Mouse (Mus musculus): ENCODE data around the gene Mid1. TPM values are rescaled to one million over a fixed set of nuclear protein-coding genes. Genes with fewer than 3 reads are reported as not detected.
"Not testable (repeated sequence)": the region's sequence is repeated elsewhere in the genome, so short reads cannot be mapped to it uniquely, and the experiment has no call there.

The Mid1 gene
- total RNA-seq, 1 experiment = 201 TPM

- H3K36me3 ChIP-seq (ENCODE audit: control insufficient read depth, insufficient read depth, low read length, poor library complexity, severe bottlenecking) = peaks cover 36% of the 10 kb centered on the region
Observed at GRCm38 (mm10) chrX:169969337-169969736, 284.3 kb downstream of the Mid1 start.

GRCm38 (mm10) chrX:169969765-169970164, 284.8 kb downstream of the Mid1 start:
- H3K4me1 ChIP-seq (ENCODE audit: control insufficient read depth in 2 of 2, insufficient read depth in 2 of 2, low read length in 2 of 2, poor library complexity in 1 of 2); H3K4me3 ChIP-seq (ENCODE audit: insufficient read depth in 1 of 2, low read depth in 1 of 2, low read length in 2 of 2, poor library complexity in 1 of 2, severe bottlenecking in 1 of 2); H3K9ac ChIP-seq (ENCODE audit: insufficient read depth, low read depth, low read length, poor library complexity, severe bottlenecking); in situ Hi-C loops (cut with MboI; ENCODE audit: low sequenced_read_pairs in 2 of 2, unreplicated experiment in 2 of 2); H3K27ac ChIP-seq (ENCODE audit: insufficient read depth, low read depth, low read length, poor library complexity, severe bottlenecking): not testable (repeated sequence)
- peaks cover 40% of the 10 kb centered on the region for H3K9me3 ChIP-seq (ENCODE audit: control insufficient read depth, insufficient read depth, low read depth, low read length)
- peak; percentile 58 for DNase-seq (ENCODE audit: low read depth, low spot score)
- H3K36me3 ChIP-seq (ENCODE audit: control insufficient read depth, insufficient read depth, low read length, poor library complexity, severe bottlenecking) = peaks cover 40% of the 10 kb centered on the region

More at GRCm38 (mm10) chrX:169969337-169969736, 284.3 kb downstream of the Mid1 start:
- in situ Hi-C loops (cut with MboI; ENCODE audit: low sequenced_read_pairs in 2 of 2, unreplicated experiment in 2 of 2) = no loop called here
- H3K4me1 ChIP-seq (ENCODE audit: control insufficient read depth in 2 of 2, insufficient read depth in 2 of 2, low read length in 2 of 2, poor library complexity in 1 of 2) = no peaks in the 10 kb centered on the region
- no peak overlapping the region for H3K27ac ChIP-seq (ENCODE audit: insufficient read depth, low read depth, low read length, poor library complexity, severe bottlenecking)
- no peak overlapping the region for H3K4me3 ChIP-seq (ENCODE audit: insufficient read depth in 1 of 2, low read depth in 1 of 2, low read length in 2 of 2, poor library complexity in 1 of 2, severe bottlenecking in 1 of 2)
- no peak for TF ChIP-seq HCFC1 (IDR thresholded peaks at IDR 0.05; ENCODE audit: borderline replicate concordance, insufficient read depth, low read length)
- TF ChIP-seq MAFK (IDR thresholded peaks at IDR 0.05; ENCODE audit: insufficient read depth, low read depth, low read length) = no peak
- no peak for TF ChIP-seq CHD2 (IDR thresholded peaks at IDR 0.05; ENCODE audit: low read depth, low read length)
- no peak for TF ChIP-seq ZNF384 (IDR thresholded peaks at IDR 0.05; ENCODE audit: low read depth, low read length)
- TF ChIP-seq ZC3H11A (IDR thresholded peaks at IDR 0.05; ENCODE audit: borderline replicate concordance, low read depth, low read length) = no peak
- peaks cover 35% of the 10 kb centered on the region for H3K9me3 ChIP-seq (ENCODE audit: control insufficient read depth, insufficient read depth, low read depth, low read length)
- DNase-seq (ENCODE audit: low read depth, low spot score) = no peak
- H3K9ac ChIP-seq (ENCODE audit: insufficient read depth, low read depth, low read length, poor library complexity, severe bottlenecking) = no peak overlapping the region

- H3K4me1 ChIP-seq (ENCODE audit: control insufficient read depth in 2 of 2, insufficient read depth in 2 of 2, low read length in 2 of 2, poor library complexity in 1 of 2); H3K9ac ChIP-seq (ENCODE audit: insufficient read depth, low read depth, low read length, poor library complexity, severe bottlenecking); in situ Hi-C loops (cut with MboI; ENCODE audit: low sequenced_read_pairs in 2 of 2, unreplicated experiment in 2 of 2); H3K4me3 ChIP-seq (ENCODE audit: insufficient read depth in 1 of 2, low read depth in 1 of 2, low read length in 2 of 2, poor library complexity in 1 of 2, severe bottlenecking in 1 of 2); H3K27ac ChIP-seq (ENCODE audit: insufficient read depth, low read depth, low read length, poor library complexity, severe bottlenecking): not testable (repeated sequence)
- H3K9me3 ChIP-seq (ENCODE audit: control insufficient read depth, insufficient read depth, low read depth, low read length) = peaks cover 46% of the 10 kb centered on the region
- H3K36me3 ChIP-seq (ENCODE audit: control insufficient read depth, insufficient read depth, low read length, poor library complexity, severe bottlenecking) = peaks cover 48% of the 10 kb centered on the region
- DNase-seq (ENCODE audit: low read depth, low spot score) = peak; percentile 55
Observed at GRCm38 (mm10) chrX:169970546-169970945, 285.5 kb downstream of the Mid1 start.

GRCm38 (mm10) chrX:169971562-169971961, 286.6 kb downstream of the Mid1 start:
- H3K27ac ChIP-seq (ENCODE audit: insufficient read depth, low read depth, low read length, poor library complexity, severe bottlenecking); H3K4me1 ChIP-seq (ENCODE audit: control insufficient read depth in 2 of 2, insufficient read depth in 2 of 2, low read length in 2 of 2, poor library complexity in 1 of 2); H3K9ac ChIP-seq (ENCODE audit: insufficient read depth, low read depth, low read length, poor library complexity, severe bottlenecking); in situ Hi-C loops (cut with MboI; ENCODE audit: low sequenced_read_pairs in 2 of 2, unreplicated experiment in 2 of 2); H3K4me3 ChIP-seq (ENCODE audit: insufficient read depth in 1 of 2, low read depth in 1 of 2, low read length in 2 of 2, poor library complexity in 1 of 2, severe bottlenecking in 1 of 2); DNase-seq (ENCODE audit: low read depth, low spot score): not testable (repeated sequence)
- Histone ChIP-seq H3K36me3 (ENCODE audit: control insufficient read depth, insufficient read depth, low read length, poor library complexity, severe bottlenecking) (peaks cover 56% of the 10 kb centered on the region), H3K9me3 (ENCODE audit: control insufficient read depth, insufficient read depth, low read depth, low read length) (peaks cover 52% of the 10 kb centered on the region)

GRCm38 (mm10) chrX:169972131-169972530, 287.1 kb downstream of the Mid1 start:
- H3K4me1 ChIP-seq (ENCODE audit: control insufficient read depth in 2 of 2, insufficient read depth in 2 of 2, low read length in 2 of 2, poor library complexity in 1 of 2); H3K27ac ChIP-seq (ENCODE audit: insufficient read depth, low read depth, low read length, poor library complexity, severe bottlenecking); in situ Hi-C loops (cut with MboI; ENCODE audit: low sequenced_read_pairs in 2 of 2, unreplicated experiment in 2 of 2); H3K4me3 ChIP-seq (ENCODE audit: insufficient read depth in 1 of 2, low read depth in 1 of 2, low read length in 2 of 2, poor library complexity in 1 of 2, severe bottlenecking in 1 of 2); H3K9ac ChIP-seq (ENCODE audit: insufficient read depth, low read depth, low read length, poor library complexity, severe bottlenecking): not testable (repeated sequence)
- peaks cover 61% of the 10 kb centered on the region for H3K36me3 ChIP-seq (ENCODE audit: control insufficient read depth, insufficient read depth, low read length, poor library complexity, severe bottlenecking)
- peaks cover 57% of the 10 kb centered on the region for H3K9me3 ChIP-seq (ENCODE audit: control insufficient read depth, insufficient read depth, low read depth, low read length)
- peak; percentile 58 for DNase-seq (ENCODE audit: low read depth, low spot score)

GRCm38 (mm10) chrX:169972791-169973494, 287.9 kb downstream of the Mid1 start:
- H3K9ac ChIP-seq (ENCODE audit: insufficient read depth, low read depth, low read length, poor library complexity, severe bottlenecking); H3K4me3 ChIP-seq (ENCODE audit: insufficient read depth in 1 of 2, low read depth in 1 of 2, low read length in 2 of 2, poor library complexity in 1 of 2, severe bottlenecking in 1 of 2); H3K27ac ChIP-seq (ENCODE audit: insufficient read depth, low read depth, low read length, poor library complexity, severe bottlenecking); in situ Hi-C loops (cut with MboI; ENCODE audit: low sequenced_read_pairs in 2 of 2, unreplicated experiment in 2 of 2); H3K4me1 ChIP-seq (ENCODE audit: control insufficient read depth in 2 of 2, insufficient read depth in 2 of 2, low read length in 2 of 2, poor library complexity in 1 of 2): not testable (repeated sequence)
- Histone ChIP-seq H3K9me3 (ENCODE audit: control insufficient read depth, insufficient read depth, low read depth, low read length) (peaks cover 65% of the 10 kb centered on the region), H3K36me3 (ENCODE audit: control insufficient read depth, insufficient read depth, low read length, poor library complexity, severe bottlenecking) (peaks cover 68% of the 10 kb centered on the region)
- DNase-seq (ENCODE audit: low read depth, low spot score) = peak; percentile 54

GRCm38 (mm10) chrX:169973806-169974205, 288.8 kb downstream of the Mid1 start:
- H3K4me1 ChIP-seq (ENCODE audit: control insufficient read depth in 2 of 2, insufficient read depth in 2 of 2, low read length in 2 of 2, poor library complexity in 1 of 2); H3K27ac ChIP-seq (ENCODE audit: insufficient read depth, low read depth, low read length, poor library complexity, severe bottlenecking); H3K4me3 ChIP-seq (ENCODE audit: insufficient read depth in 1 of 2, low read depth in 1 of 2, low read length in 2 of 2, poor library complexity in 1 of 2, severe bottlenecking in 1 of 2); H3K9ac ChIP-seq (ENCODE audit: insufficient read depth, low read depth, low read length, poor library complexity, severe bottlenecking); in situ Hi-C loops (cut with MboI; ENCODE audit: low sequenced_read_pairs in 2 of 2, unreplicated experiment in 2 of 2): not testable (repeated sequence)
- Histone ChIP-seq H3K36me3 (ENCODE audit: control insufficient read depth, insufficient read depth, low read length, poor library complexity, severe bottlenecking) (peaks cover 76% of the 10 kb centered on the region), H3K9me3 (ENCODE audit: control insufficient read depth, insufficient read depth, low read depth, low read length) (peaks cover 74% of the 10 kb centered on the region)
- DNase-seq (ENCODE audit: low read depth, low spot score) = peak; percentile 39
